ENCODE assay signal across 28 mouse cellular contexts in genomic region chr14:20663601-20664000, GRCm38 (mm10). TPM values are rescaled to one million over a fixed set of nuclear protein-coding genes. Genes with fewer than 3 reads are reported as not detected.
DNase-seq lines count a peak whose midpoint lies in the region; ATAC-seq and TF ChIP-seq lines count a peak whose summit lies in the region.
"Had no signal": no experiment of that assay in that cellular context is flagged by ENCODE, and none has a peak within 500 bp of the region (broad histone marks: within the 10 kb centered on the region; RNA-seq: fewer than 3 reads in every experiment).

No protein-coding gene starts in this region.

- H3K9ac ChIP-seq in embryonic facial prominence, embryonic 11.5 days (replicated peaks; ENCODE audit: low read length), result peak overlapping the region; percentile 9; the same call in 1 of the 2 replicates
- H3K9ac ChIP-seq in heart, embryonic 14.5 days (ENCODE audit: low read length), result peak overlapping the region; percentile 92
- no peak overlapping the region for H3K9ac ChIP-seq in embryonic facial prominence, embryonic 15.5 days
- H3K9ac ChIP-seq in forebrain, embryonic 14.5 days (ENCODE audit: low read length), result no peak overlapping the region
- H3K9ac ChIP-seq: forebrain, embryonic 13.5 days; hindbrain, embryonic 14.5 days; liver, embryonic 14.5 days; midbrain, embryonic 12.5 days had no signal

- H3K36me3 ChIP-seq in embryonic facial prominence, embryonic 11.5 days (replicated peaks; ENCODE audit: control insufficient read depth, insufficient read depth, low read depth, low read length), result no peaks in the 10 kb centered on the region
- H3K36me3 ChIP-seq in embryonic facial prominence, embryonic 10.5 days (replicated peaks), result no peaks in the 10 kb centered on the region
- H3K36me3 ChIP-seq in heart, embryonic 14.5 days (ENCODE audit: control insufficient read depth, insufficient read depth, low read length), result peaks cover 27% of the 10 kb centered on the region
- no peaks in the 10 kb centered on the region for H3K36me3 ChIP-seq in C2C12 (ENCODE audit: control insufficient read depth, insufficient read depth)
- no peaks in the 10 kb centered on the region for H3K36me3 ChIP-seq in embryonic facial prominence, embryonic 15.5 days
- H3K36me3 ChIP-seq in forebrain, embryonic 14.5 days (ENCODE audit: control insufficient read depth, insufficient read depth, low read length), result no peaks in the 10 kb centered on the region
- H3K36me3 ChIP-seq: G1E; midbrain, embryonic 12.5 days had no signal

- no peak overlapping the region for H3K4me3 ChIP-seq in embryonic facial prominence, embryonic 11.5 days (ENCODE audit: low read depth, low read length)
- H3K4me3 ChIP-seq in embryonic facial prominence, embryonic 10.5 days, result no peak overlapping the region
- peak overlapping the region; percentile 58 to 67 for H3K4me3 ChIP-seq in heart, embryonic 14.5 days (ENCODE audit: control insufficient read depth in 1 of 2, insufficient read depth in 1 of 2, low read depth in 1 of 2, low read length in 2 of 2)
- peak overlapping the region; percentile 12 for H3K4me3 ChIP-seq in C2C12 (ENCODE audit: insufficient read depth, poor library complexity, severe bottlenecking)
- peak overlapping the region; percentile 75 for H3K4me3 ChIP-seq in embryonic facial prominence, embryonic 15.5 days (replicated peaks)
- H3K4me3 ChIP-seq in forebrain, embryonic 14.5 days (ENCODE audit: low read depth, low read length), result no peak overlapping the region
- H3K4me3 ChIP-seq: erythroblast, embryonic 14.5 days; forebrain, embryonic 13.5 days; layer of hippocampus, adult 2 months; midbrain, embryonic 12.5 days had no signal

- ATAC-seq in embryonic facial prominence, embryonic 11.5 days (replicated peaks; ENCODE audit: insufficient number of reproducible peaks, low FRiP score, low TSS enrichment, low read depth), result no peak
- ATAC-seq in heart, embryonic 14.5 days (ENCODE audit: insufficient number of reproducible peaks, insufficient read depth, low FRiP score, low read depth), result no peak
- ATAC-seq in embryonic facial prominence, embryonic 15.5 days (ENCODE audit: insufficient number of reproducible peaks, low FRiP score, low TSS enrichment, low read depth), result no peak
- ATAC-seq in forebrain, embryonic 14.5 days, result no peak
- ATAC-seq: CD4-positive, CD25-positive, alpha-beta regulatory T cell, adult 4 months; forebrain, embryonic 13.5 days had no signal

- no peak for TF ChIP-seq CTCF in C2C12 (IDR thresholded peaks at IDR 0.05; ENCODE audit: control insufficient read depth, insufficient read depth, insufficient read length)

- peaks cover 10% of the 10 kb centered on the region for H3K79me2 ChIP-seq in C2C12 (ENCODE audit: control insufficient read depth, insufficient read depth)

- WGBS in embryonic facial prominence, embryonic 11.5 days, result 70% methylated on average over 2 of the region's 2 CpGs
- 62% methylated on average over 2 of the region's 2 CpGs for WGBS in embryonic facial prominence, embryonic 10.5 days
- WGBS in heart, embryonic 14.5 days, result 14% methylated on average over 2 of the region's 2 CpGs
- 52% methylated on average over 2 of the region's 2 CpGs for WGBS in embryonic facial prominence, embryonic 15.5 days
- 67% methylated on average over 2 of the region's 2 CpGs for WGBS in forebrain, embryonic 14.5 days

- peaks cover 2% of the 10 kb centered on the region; the same call in 1 of the 2 replicates for H3K27me3 ChIP-seq in embryonic facial prominence, embryonic 11.5 days (ENCODE audit: control insufficient read depth, insufficient read depth, low read length)
- peaks cover 56% of the 10 kb centered on the region for H3K27me3 ChIP-seq in embryonic facial prominence, embryonic 10.5 days (replicated peaks; ENCODE audit: low read depth, poor library complexity, severe bottlenecking)
- no peaks in the 10 kb centered on the region for H3K27me3 ChIP-seq in heart, embryonic 14.5 days (ENCODE audit: control insufficient read depth, insufficient read depth, low read length)
- H3K27me3 ChIP-seq in C2C12 (ENCODE audit: control insufficient read depth, insufficient read depth, insufficient read length), result no peaks in the 10 kb centered on the region
- H3K27me3 ChIP-seq in embryonic facial prominence, embryonic 15.5 days, result 0 out of 2 replicates have a peak, but pooled peaks cover 4% of the 10 kb centered on the region
- no peaks in the 10 kb centered on the region for H3K27me3 ChIP-seq in forebrain, embryonic 14.5 days (replicated peaks; ENCODE audit: control insufficient read depth, insufficient read depth, low read length)

- H3K9me3 ChIP-seq in embryonic facial prominence, embryonic 11.5 days (replicated peaks; ENCODE audit: control insufficient read depth, low read length), result no peaks in the 10 kb centered on the region
- no peaks in the 10 kb centered on the region for H3K9me3 ChIP-seq in embryonic facial prominence, embryonic 10.5 days
- H3K9me3 ChIP-seq in heart, embryonic 14.5 days (ENCODE audit: control insufficient read depth, low read length), result no peaks in the 10 kb centered on the region
- H3K9me3 ChIP-seq in embryonic facial prominence, embryonic 15.5 days (replicated peaks), result no peaks in the 10 kb centered on the region
- H3K9me3 ChIP-seq in forebrain, embryonic 14.5 days (replicated peaks; ENCODE audit: control insufficient read depth, low read length), result no peaks in the 10 kb centered on the region
- H3K9me3 ChIP-seq: forebrain, embryonic 13.5 days; G1E; midbrain, embryonic 12.5 days had no signal

- H3K79me3 ChIP-seq in C2C12 (ENCODE audit: low read depth), result peaks cover 2% of the 10 kb centered on the region

- no peak overlapping the region for H3K27ac ChIP-seq in embryonic facial prominence, embryonic 11.5 days (replicated peaks; ENCODE audit: low read depth, low read length)
- no peak overlapping the region for H3K27ac ChIP-seq in embryonic facial prominence, embryonic 10.5 days (replicated peaks)
- H3K27ac ChIP-seq in heart, embryonic 14.5 days (replicated peaks in 1 of 2; ENCODE audit: control insufficient read depth in 1 of 2, insufficient read depth in 1 of 2, low read depth in 2 of 2, low read length in 2 of 2), result peak overlapping the region; percentile 98 to 99
- H3K27ac ChIP-seq in embryonic facial prominence, embryonic 15.5 days (replicated peaks), result peak overlapping the region; percentile 44; the same call in 1 of the 2 replicates
- no peak overlapping the region for H3K27ac ChIP-seq in forebrain, embryonic 14.5 days (ENCODE audit: low read depth, low read length)
- H3K27ac ChIP-seq: forebrain, embryonic 13.5 days; hindbrain, embryonic 14.5 days; layer of hippocampus, adult 2 months; liver, embryonic 14.5 days; midbrain, embryonic 12.5 days had no signal

- no peak overlapping the region for H3ac ChIP-seq in C2C12 (ENCODE audit: control insufficient read depth, insufficient read length, low read depth)

- no peaks in the 10 kb centered on the region for H3K4me1 ChIP-seq in embryonic facial prominence, embryonic 11.5 days (ENCODE audit: control insufficient read depth, insufficient read depth, low read length)
- peaks cover 28% of the 10 kb centered on the region for H3K4me1 ChIP-seq in embryonic facial prominence, embryonic 10.5 days
- H3K4me1 ChIP-seq in heart, embryonic 14.5 days (ENCODE audit: control insufficient read depth in 2 of 2, insufficient read depth in 2 of 2, low read length in 2 of 2), result peaks cover 21 to 44% of the 10 kb centered on the region in 2 experiments
- peaks cover 17% of the 10 kb centered on the region for H3K4me1 ChIP-seq in embryonic facial prominence, embryonic 15.5 days
- peaks cover 6% of the 10 kb centered on the region; the same call in 1 of the 2 replicates for H3K4me1 ChIP-seq in forebrain, embryonic 14.5 days (ENCODE audit: control insufficient read depth, insufficient read depth, low read length)

- H3K4me2 ChIP-seq in embryonic facial prominence, embryonic 11.5 days (ENCODE audit: low read depth, low read length), result no peak overlapping the region
- H3K4me2 ChIP-seq in heart, embryonic 14.5 days (ENCODE audit: low read length), result peak overlapping the region; percentile 91
- no peak overlapping the region for H3K4me2 ChIP-seq in embryonic facial prominence, embryonic 15.5 days (replicated peaks)
- no peak overlapping the region for H3K4me2 ChIP-seq in forebrain, embryonic 14.5 days (ENCODE audit: low read length)
- H3K4me2 ChIP-seq: forebrain, embryonic 13.5 days; hindbrain, embryonic 14.5 days; midbrain, embryonic 12.5 days had no signal

- DNase-seq in embryonic facial prominence, embryonic 11.5 days (ENCODE audit: low spot score), result no peak
- DNase-seq in embryonic facial prominence, embryonic 10.5 days (ENCODE audit: low spot score), result no peak
- no peak for DNase-seq in heart, adult 8-10 months (ENCODE audit: low spot score)
- no peak for DNase-seq in forebrain, embryonic 14.5 days (ENCODE audit: low spot score)
- no peak for DNase-seq in natural killer cell, adult 2 months (ENCODE audit: low spot score in 2 of 2)
- DNase-seq: adrenal gland, postnatal 36 days; cerebellum, adult 11-12 months; cerebellum, postnatal 25 days; embryo, embryonic 11 days; kidney, adult 8-10 months; kidney, postnatal 14 days; lung, postnatal 10 days; thymus, postnatal 36 days had no signal

RNA-seq across cellular contexts. Expression of gene Synpo2l, which starts 4.6 kb away (rescaled TPM):
- 1.6 and 2.2 TPM in 2 replicates for polyA plus RNA-seq in embryonic facial prominence, embryonic 11.5 days (2014; fragmentation: Nextera tagmentation; extraction: Ambion mirVana)
- polyA plus RNA-seq in embryonic facial prominence, embryonic 10.5 days (2016; fragmentation: Nextera tagmentation; extraction: Ambion mirVana), result 0.50 and 0.54 TPM in 2 replicates
- 153 and 172 TPM in 2 replicates for polyA plus RNA-seq in heart, embryonic 14.5 days (2014; fragmentation: Nextera tagmentation; extraction: Ambion mirVana)
- total RNA-seq in heart, adult 8-10 months (2022), result 100 to 1,000 TPM; 120 to 148 (median 126) TPM
- 42.3 TPM for polyA plus RNA-seq in C2C12 (2012; fragmentation: generic; extraction: Trizol)
- polyA plus RNA-seq in embryonic facial prominence, embryonic 15.5 days (2015; fragmentation: Nextera tagmentation; extraction: Ambion mirVana), result 30.1 and 37.7 TPM in 2 replicates
- 0.05 and 0.09 TPM in 2 replicates for polyA plus RNA-seq in forebrain, embryonic 14.5 days (2014; fragmentation: Nextera tagmentation; extraction: Ambion mirVana)
- polyA plus RNA-seq: CD4-positive, CD25-positive, alpha-beta regulatory T cell, adult 4 months; erythroblast, embryonic 14.5 days had no signal

RNA-seq across cellular contexts. Expression of gene Myoz1, which starts 7.3 kb away (rescaled TPM):
- polyA plus RNA-seq in embryonic facial prominence, embryonic 11.5 days (2014; fragmentation: Nextera tagmentation; extraction: Ambion mirVana), result 0.58 and 1.2 TPM in 2 replicates
- 0.26 and 0.71 TPM in 2 replicates for polyA plus RNA-seq in embryonic facial prominence, embryonic 10.5 days (2016; fragmentation: Nextera tagmentation; extraction: Ambion mirVana)
- polyA plus RNA-seq in heart, embryonic 14.5 days (2014; fragmentation: Nextera tagmentation; extraction: Ambion mirVana), result 18.5 and 20.2 TPM in 2 replicates
- total RNA-seq in heart, adult 8-10 months (2022), result 1 to 10 TPM; 1.1 to 1.6 (median 1.4) TPM
- 0.50 TPM for polyA plus RNA-seq in C2C12 (2012; fragmentation: generic; extraction: Trizol)
- 7.0 and 9.7 TPM in 2 replicates for polyA plus RNA-seq in embryonic facial prominence, embryonic 15.5 days (2015; fragmentation: Nextera tagmentation; extraction: Ambion mirVana)
- 0.22 TPM in 1 of 2 replicates, not detected in the other for polyA plus RNA-seq in forebrain, embryonic 14.5 days (2014; fragmentation: Nextera tagmentation; extraction: Ambion mirVana)
- total RNA-seq: adrenal gland, postnatal 36 days; G1E; layer of hippocampus, adult 2 months; left cerebral cortex, postnatal 25 days; megakaryocyte progenitor cell, adult 5-6 weeks had no signal
- polyA plus RNA-seq: CD4-positive, CD25-positive, alpha-beta regulatory T cell, adult 4 months; erythroblast, embryonic 14.5 days; forebrain, embryonic 13.5 days; G1E; hindbrain, embryonic 14.5 days; intestine, embryonic 14.5 days; spleen, adult 2 months had no signal

RNA-seq across cellular contexts. Expression of gene Sec24c, which starts 10.5 kb away (rescaled TPM):
- polyA plus RNA-seq in embryonic facial prominence, embryonic 11.5 days (2014; fragmentation: Nextera tagmentation; extraction: Ambion mirVana), result 73.7 and 76.8 TPM in 2 replicates
- 117 and 120 TPM in 2 replicates for polyA plus RNA-seq in embryonic facial prominence, embryonic 10.5 days (2016; fragmentation: Nextera tagmentation; extraction: Ambion mirVana)
- 69.2 and 75.7 TPM in 2 replicates for polyA plus RNA-seq in heart, embryonic 14.5 days (2014; fragmentation: Nextera tagmentation; extraction: Ambion mirVana)
- total RNA-seq in heart, adult 8-10 months (2022), result 100 to 1,000 TPM in 3 of 4 experiments, 10 to 100 TPM in 1; 97.9 to 110 (median 103) TPM
- 63.4 TPM for polyA plus RNA-seq in C2C12 (2012; fragmentation: generic; extraction: Trizol)
- 86.8 and 92.5 TPM in 2 replicates for polyA plus RNA-seq in embryonic facial prominence, embryonic 15.5 days (2015; fragmentation: Nextera tagmentation; extraction: Ambion mirVana)
- 64.9 and 75.4 TPM in 2 replicates for polyA plus RNA-seq in forebrain, embryonic 14.5 days (2014; fragmentation: Nextera tagmentation; extraction: Ambion mirVana)

RNA-seq across cellular contexts. Expression of gene Usp54, which starts 22.7 kb away (rescaled TPM):
- 12.6 and 14.4 TPM in 2 replicates for polyA plus RNA-seq in embryonic facial prominence, embryonic 11.5 days (2014; fragmentation: Nextera tagmentation; extraction: Ambion mirVana)
- 13.4 and 15.2 TPM in 2 replicates for polyA plus RNA-seq in embryonic facial prominence, embryonic 10.5 days (2016; fragmentation: Nextera tagmentation; extraction: Ambion mirVana)
- polyA plus RNA-seq in heart, embryonic 14.5 days (2014; fragmentation: Nextera tagmentation; extraction: Ambion mirVana), result 5.5 and 6.1 TPM in 2 replicates
- 10 to 100 TPM; 11.3 to 26.0 (median 18.6) TPM for total RNA-seq in heart, adult 8-10 months (2022)
- 3.3 TPM for polyA plus RNA-seq in C2C12 (2012; fragmentation: generic; extraction: Trizol)
- 5.6 and 6.6 TPM in 2 replicates for polyA plus RNA-seq in embryonic facial prominence, embryonic 15.5 days (2015; fragmentation: Nextera tagmentation; extraction: Ambion mirVana)
- 8.6 and 11.9 TPM in 2 replicates for polyA plus RNA-seq in forebrain, embryonic 14.5 days (2014; fragmentation: Nextera tagmentation; extraction: Ambion mirVana)

RNA-seq across cellular contexts. Expression of gene Fut11, which starts 31.2 kb away (rescaled TPM):
- 19.9 and 21.0 TPM in 2 replicates for polyA plus RNA-seq in embryonic facial prominence, embryonic 11.5 days (2014; fragmentation: Nextera tagmentation; extraction: Ambion mirVana)
- 20.2 and 20.9 TPM in 2 replicates for polyA plus RNA-seq in embryonic facial prominence, embryonic 10.5 days (2016; fragmentation: Nextera tagmentation; extraction: Ambion mirVana)
- 16.5 and 17.8 TPM in 2 replicates for polyA plus RNA-seq in heart, embryonic 14.5 days (2014; fragmentation: Nextera tagmentation; extraction: Ambion mirVana)
- 1 to 10 TPM; 4.2 to 4.9 (median 4.6) TPM for total RNA-seq in heart, adult 8-10 months (2022)
- 6.3 TPM for polyA plus RNA-seq in C2C12 (2012; fragmentation: generic; extraction: Trizol)
- polyA plus RNA-seq in embryonic facial prominence, embryonic 15.5 days (2015; fragmentation: Nextera tagmentation; extraction: Ambion mirVana), result 32.3 and 34.2 TPM in 2 replicates
- polyA plus RNA-seq in forebrain, embryonic 14.5 days (2014; fragmentation: Nextera tagmentation; extraction: Ambion mirVana), result 13.1 and 15.1 TPM in 2 replicates

Comparison
In these comparisons a context has a peak if more than half of its experiments do, and no peak if none do; other contexts are left out.
1. H3K27ac ChIP-seq: peak in heart, embryonic 14.5 days (2 of 2) and embryonic facial prominence, embryonic 15.5 days (single experiment); none in embryonic facial prominence, embryonic 11.5 days (single experiment), embryonic facial prominence, embryonic 10.5 days (single experiment) and forebrain, embryonic 14.5 days (single experiment).
2. H3K4me3 ChIP-seq: peak in heart, embryonic 14.5 days (2 of 2), C2C12 (single experiment) and embryonic facial prominence, embryonic 15.5 days (single experiment); none in embryonic facial prominence, embryonic 11.5 days (single experiment), embryonic facial prominence, embryonic 10.5 days (single experiment) and forebrain, embryonic 14.5 days (single experiment).
3. H3K9ac ChIP-seq: peak in embryonic facial prominence, embryonic 11.5 days (single experiment) and heart, embryonic 14.5 days (single experiment); none in embryonic facial prominence, embryonic 15.5 days (single experiment) and forebrain, embryonic 14.5 days (single experiment).